Mouse (Mus musculus) cerebellum, postnatal 25 days (tissue): ENCODE results near the gene Ssbp4.

Experiments used
- DNase-seq, 2 experiments: peaks; one replicate each; pipeline ENCODE4 v3.0.0; 2021; ENCODE audit warnings: mixed read lengths in 2 of 2

Ssbp4 gene

DNA sequence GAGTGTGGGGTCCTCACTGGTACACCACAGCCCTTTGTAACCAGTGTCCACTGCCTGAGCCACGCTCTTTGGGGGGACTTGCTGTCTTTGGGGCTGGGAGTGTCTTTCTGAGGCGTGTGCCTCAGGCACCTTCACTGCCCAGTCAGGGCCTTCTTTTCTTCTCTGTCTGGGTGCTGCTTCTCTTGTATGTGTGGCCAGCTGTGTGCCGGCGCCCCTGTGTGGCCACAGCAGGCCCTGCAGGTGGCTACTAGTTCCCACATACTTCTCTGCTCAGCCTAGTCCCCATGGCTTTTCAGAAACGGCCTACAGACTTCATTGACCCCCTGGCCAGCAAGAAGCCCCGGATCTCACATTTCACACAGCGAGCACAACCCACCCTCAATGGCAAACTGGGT lies 23.4 kb downstream of the Ssbp4 start:
- DNase-seq = peak; percentile 68 to 78

DNA sequence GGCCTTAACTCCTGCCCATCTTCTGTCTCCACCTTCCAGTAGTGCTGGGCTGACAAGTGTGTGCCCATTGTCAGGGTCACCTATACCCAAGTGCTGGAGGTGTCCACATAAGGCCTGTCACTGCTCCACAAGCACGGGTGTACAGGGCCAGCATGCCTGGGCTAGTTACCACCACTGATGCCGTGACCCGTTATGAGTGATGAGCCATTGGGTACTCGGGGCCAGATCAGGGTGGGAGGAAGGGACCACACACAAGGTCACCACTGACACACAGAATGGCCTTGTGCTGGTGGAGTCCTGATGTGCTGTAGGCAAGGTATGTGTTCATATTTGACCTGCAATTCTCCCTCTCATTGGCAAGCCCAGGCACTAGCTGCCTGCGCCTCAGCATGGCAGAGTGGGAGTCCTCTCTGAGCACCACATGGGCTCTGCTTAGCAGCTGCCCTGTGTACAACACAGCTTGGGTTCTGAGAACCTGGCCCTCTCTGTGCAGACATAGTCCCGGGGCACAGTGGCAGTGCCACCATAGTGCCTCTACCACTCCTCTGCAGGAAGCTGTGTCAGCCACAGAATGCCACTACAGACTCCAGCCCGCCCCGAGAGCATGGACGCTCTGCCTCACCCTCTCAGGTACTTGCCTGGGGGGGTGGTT lies 23.9 kb downstream of the Ssbp4 start:
- DNase-seq = peak in 1 of 2 experiments; percentile 34

DNA sequence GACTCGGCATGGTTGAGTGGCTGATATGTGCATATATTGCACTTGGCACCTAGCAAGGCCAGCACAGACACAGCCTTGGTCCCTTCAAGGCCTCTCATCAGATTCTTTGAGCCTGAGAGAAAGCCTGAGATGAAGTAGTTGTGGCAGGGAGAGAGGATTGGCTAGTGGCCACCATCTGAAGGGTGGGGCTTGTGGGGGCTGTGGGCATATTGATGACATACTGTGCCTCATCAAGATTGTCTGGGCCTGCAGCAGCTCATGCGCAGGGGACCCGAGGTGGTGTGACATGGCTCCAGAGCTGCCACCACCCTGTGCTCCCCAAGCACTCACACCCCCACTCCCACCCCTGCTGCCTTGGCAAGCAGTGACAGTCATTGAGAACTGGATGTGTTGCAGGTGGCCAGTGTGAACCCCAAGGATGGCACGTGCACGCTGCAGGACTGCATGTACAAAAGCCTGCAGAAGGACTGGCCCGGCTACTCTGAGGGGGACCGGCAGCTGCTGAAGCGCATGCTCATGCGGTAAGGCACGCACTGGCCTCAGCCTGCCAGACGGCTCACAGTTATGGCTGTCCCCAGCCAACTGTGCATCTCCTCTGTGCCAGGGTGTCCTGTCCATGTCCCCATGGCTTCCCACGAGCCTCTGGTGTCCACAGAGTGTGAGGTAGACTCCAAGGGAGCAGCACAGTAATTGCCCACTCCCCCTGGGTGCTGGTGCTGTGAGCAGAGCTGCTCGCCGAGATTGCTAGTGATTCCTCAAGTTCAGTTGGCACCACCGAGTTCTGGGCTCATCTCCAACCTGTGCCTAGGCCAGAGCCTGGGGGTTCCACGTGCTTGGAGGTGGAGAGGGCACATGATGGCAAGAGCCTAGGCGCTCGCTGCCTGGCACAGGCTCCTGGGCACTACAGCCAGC lies 24.9 kb downstream of the Ssbp4 start:
- peak; percentile 84 to 85 for DNase-seq

DNA sequence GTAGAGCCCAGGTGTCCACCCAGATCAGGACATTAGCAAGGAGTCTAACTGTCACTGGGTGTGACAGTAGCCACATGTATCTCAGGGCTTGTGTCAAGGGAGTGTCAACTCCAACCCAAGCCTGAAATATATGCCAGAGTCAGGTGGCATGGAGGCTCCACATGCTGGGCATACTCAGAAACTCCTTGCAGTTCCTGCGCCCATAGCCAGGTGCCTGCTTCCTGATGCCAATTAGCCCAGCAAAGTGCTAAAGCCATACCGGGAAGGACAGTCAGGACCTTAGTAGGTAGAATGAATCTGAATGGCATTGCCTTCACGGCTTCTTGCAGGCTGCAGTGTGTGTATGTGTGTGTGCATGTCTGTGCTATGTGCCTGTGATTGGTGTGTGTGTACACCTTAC lies 31.5 kb downstream of the Ssbp4 start:
- DNase-seq = peak; percentile 46 to 53

DNA sequence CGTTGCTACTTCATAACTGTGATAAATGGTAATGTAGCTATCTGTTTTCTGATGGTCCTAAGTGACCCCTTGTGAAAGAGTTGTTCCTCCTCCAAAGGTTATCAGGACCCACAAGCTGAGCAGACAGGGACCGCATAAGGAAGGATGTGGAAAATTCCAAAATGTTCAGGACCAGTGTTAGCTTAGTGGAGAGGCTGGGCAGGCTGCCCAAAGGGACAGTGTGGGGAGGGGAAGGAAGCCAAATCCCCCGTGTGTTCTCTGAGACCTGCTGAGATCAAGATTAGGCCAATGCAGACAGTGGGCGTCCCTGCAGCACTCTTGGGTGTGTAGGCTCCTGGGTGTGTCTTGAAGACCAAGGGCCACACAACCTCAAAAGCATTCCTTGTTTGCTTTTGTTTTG lies 33.8 kb downstream of the Ssbp4 start:
- DNase-seq = peak; percentile 80 to 85

DNA sequence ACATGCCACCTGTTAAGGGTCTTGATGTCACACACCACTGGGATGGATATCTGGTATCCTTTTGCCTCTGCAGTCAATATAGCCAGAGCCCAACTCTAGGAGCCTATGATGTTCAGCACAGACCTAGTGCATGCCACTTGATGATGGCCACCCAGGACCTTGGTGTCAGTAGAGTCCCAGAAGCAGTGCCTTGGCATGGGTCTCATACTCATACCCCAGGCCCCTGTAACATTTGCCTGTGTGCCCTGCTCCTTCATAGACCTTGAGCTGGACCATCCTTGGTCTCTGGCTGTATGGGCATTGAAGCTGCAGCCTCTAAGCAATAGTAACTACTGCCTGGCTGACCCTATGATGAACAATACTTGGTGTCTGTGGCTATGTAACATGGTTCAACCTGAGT lies 34.4 kb downstream of the Ssbp4 start:
- no peak for DNase-seq

DNA sequence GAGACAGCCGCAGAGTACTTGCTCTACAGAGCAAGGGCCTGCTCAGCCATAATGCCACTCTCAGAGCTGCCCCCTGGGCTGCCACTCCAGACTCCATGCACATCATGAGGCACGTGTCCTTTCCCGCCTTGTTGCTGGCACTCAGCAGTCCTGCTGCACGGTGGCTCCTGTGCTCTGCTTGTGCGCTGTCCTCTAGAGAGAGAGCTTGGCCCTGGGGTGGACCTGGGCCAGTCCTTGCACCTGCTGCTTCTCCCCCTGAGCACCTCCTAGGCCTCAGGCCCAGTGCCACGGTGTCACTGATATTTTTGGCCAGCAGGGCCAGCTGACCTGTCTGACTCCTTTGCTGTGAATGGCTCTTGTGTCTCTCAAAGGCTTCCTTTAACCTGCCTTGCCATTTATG lies 37.7 kb downstream of the Ssbp4 start:
- DNase-seq = peak; percentile 73 to 75

DNA sequence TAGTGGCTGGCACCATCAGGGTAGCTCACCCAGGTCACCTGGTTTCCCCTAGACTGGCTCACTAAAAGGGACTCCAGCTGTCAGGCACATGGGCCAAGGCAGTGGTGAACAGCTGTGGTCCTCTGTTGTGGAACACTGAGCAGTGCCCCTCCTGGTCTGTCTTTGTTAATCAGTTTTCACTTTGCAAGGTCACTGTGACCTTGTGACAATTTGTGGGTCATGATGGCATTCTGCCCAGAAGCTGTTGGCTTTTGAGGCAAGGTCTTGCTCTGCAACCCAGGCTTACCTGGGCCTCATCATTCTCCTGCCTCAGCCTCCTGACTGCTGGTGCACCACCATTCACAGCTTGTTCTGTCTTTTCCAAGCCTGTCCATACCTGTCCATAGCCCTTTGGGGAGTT lies 38.3 kb downstream of the Ssbp4 start:
- DNase-seq = no peak

DNA sequence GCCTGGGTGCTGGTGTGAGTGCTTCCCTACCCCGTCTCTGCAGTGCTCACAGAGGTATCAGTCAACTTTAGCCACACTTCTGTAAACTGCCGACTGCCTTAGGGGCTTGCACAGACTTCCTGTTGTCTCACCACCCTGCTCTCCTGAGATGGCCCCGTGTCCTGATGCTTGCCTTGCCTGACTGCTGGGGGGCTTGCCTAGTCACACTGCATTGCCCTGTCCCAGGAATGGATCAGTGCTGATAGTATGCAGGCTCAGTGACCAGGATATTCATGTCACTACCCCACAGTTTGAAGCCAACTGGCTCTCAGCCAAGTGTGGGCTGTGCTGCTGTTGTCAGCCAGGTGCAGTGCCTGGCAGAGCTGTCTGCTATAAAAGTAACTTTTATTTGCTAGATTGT lies 43.1 kb downstream of the Ssbp4 start:
- DNase-seq = no peak

DNA sequence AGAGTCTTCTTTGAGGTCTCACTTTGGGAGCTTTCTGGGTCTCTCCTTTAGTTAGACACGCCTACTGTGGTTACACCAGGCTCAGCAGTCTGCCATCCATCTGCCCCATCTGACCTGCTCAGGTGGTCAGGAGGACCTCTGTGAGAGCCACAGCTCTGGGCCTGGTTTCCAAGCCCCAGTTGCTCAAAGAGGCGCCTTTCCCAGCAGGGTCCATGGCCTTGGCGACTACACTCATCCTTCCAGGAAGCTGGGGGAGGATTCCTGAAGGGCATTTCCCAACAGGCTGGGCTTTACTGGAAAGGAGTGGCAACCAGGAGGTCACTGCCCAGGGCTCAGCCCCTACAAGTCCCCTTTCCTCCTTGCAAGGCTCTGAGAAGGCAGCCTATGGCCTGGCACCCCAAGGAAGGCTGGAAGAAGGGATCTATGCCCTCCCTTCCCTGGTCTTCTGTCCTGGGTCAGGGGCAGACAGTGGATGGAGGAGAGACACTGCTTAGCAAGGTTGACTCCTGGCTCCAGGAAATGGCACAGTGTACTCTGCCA lies 43.9 kb downstream of the Ssbp4 start:
- no peak for DNase-seq

DNA sequence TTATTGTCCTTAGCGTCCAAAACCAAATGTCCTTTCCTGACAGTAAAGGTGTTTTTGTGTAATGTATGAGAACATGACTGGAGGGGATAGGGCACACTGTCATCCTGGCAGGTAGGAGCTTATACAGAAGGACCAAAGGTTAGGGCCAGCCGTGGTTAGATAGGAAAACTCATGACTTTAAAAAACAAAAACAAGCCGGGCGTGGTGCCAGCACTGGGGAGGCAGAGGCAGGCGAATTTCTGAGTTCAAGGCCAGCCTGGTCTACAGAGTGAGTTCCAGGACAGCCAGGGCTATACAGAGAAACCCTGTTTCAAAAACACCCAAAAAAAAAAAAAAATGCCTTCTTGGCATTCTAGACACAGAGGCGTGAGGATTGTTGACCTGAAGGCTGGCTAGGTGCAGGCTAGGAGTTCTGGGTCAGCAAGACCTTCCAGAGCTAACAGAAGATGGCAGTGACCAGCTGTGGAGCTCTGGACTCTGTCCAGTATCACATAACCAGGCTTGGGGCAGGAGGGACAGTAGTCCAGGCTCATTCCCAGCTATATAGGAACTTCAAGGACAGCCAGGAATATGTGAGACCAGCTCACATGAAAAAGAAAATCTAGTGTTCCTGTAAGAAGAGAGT lies 44.8 kb downstream of the Ssbp4 start:
- DNase-seq = no peak

DNA sequence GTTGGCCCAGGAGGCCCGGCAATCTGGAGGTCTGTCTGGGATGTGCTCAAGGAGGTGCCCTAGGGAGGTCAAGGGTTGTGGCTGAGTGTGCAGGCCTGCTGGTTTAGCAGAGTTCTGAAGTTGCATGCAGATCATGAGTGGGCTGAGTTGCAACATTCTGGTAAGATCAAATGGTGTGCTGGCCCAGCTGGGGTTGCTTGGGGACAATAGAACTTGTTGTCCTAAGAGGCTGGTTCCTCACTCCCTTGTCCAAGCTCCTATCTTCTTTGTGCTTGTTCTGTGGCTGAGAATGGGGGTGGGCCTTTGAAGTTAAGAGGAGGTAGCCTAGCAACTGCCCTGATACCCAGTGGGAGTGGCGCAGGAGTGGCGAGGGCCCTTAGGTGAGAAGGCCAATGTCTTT lies 45.9 kb downstream of the Ssbp4 start:
- no peak for DNase-seq

DNA sequence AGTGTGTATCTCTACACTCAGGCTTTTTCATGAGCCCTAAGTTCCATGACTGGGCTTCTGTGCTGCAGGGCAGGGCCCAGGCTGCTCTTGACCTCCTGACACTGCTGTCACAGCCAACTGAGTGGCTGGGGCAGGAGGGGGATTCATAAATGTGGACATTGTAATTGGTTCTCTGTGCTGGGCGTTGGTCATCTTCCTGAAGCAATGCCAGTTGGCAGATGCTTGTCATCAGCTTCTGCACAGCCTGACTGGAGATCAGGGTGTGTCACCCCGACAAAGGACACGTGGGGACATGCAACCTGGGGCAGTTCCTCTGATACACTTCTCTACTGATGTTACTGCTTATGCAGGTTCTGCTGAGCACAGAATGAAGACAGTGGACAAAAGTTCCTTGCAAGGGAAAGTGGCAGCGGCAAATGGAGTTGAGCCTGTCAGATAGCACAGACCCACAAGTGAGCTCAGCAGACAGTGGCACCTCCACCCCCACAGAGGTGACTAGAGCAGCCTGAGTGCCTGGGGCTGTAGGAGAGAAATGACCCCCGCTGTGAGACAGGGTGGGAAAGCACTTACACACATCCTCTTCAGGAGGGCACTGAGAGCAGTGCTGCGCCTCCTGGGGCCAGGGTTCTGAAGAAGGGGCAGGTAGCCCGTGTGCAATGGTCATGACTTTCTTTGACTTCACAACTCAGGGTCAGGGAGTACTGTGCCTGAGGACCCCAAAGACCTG lies 46.7 kb downstream of the Ssbp4 start:
- DNase-seq = no peak

DNA sequence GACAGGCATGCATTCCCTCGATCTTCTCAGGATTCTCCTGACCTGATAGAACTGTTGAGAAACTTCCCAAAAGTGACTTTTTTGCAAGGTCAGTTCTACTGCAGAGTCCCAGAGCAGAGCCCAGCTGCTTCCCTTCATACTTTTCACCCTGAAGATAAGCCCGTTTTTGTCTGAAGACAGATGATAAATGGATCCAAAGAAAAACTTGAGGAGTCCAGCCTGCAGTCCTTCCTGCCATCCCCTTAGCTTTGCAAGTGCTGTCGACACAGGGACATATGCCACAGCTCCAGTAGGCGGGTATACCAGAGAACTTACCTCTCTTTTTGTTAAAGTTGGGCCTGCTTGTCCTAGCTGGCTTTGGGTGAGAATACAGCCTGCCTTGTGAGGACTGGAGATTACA lies 47.3 kb downstream of the Ssbp4 start:
- DNase-seq = no peak

DNA sequence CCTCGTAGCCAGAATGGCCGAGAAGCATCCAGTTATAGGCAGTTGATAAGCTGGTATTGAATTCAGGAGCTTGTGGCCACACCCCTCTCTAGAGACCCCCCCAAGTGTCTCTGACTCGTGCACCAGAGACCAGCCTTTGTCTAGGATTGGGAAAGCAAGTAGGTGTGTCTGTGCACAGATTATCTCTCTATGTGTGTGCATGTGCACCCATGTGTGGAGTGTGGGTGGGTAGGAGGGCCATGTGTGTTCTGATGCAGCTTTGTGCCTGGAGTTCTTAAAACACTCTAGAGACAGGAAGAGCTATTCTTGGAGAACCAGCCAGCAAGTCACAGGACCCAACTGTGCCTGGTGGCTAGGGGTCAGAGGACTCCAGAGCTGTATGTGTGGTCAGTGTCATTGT lies 48.1 kb downstream of the Ssbp4 start:
- DNase-seq = no peak

DNA sequence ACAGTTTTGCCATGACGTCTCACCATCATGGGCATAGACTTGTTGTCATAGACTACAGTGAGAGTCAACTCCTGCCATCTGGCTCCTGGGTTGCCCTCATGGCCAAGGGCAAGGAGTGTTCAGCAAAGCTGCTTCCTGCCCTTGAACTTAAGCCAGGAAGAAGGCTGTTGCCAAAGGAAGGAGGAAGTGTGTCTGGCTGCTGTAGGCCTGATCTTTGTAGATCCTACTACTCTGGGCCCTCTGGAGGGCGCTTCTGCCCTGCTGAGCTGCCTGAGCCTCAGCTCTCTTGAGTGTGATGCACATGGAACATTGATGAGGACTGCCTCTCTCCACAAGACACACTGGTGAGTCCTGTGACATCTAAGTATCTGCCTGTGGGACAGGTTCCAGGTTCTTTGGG lies 48.6 kb downstream of the Ssbp4 start:
- peak; percentile 60 to 72 for DNase-seq

DNA sequence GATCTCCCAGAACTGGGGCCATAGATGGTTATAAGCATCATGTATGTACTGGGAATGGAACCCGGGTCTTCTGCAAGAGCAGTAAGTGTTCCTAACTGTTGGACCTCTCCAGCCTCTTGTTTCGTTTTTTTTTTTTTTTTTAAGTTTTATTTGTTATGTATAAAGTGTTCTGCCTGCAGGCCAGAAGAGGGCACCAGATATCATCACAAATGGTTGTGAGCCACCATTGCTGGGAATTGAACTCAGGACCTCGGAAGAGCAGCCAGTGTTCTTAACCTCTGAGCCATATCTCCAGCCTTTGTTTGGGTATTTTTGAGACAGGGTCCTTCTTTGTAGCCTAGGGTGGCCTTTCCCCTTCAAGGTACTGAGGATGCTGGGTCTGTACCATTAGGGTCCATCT lies 49.7 kb downstream of the Ssbp4 start:
- DNase-seq = no peak

DNA sequence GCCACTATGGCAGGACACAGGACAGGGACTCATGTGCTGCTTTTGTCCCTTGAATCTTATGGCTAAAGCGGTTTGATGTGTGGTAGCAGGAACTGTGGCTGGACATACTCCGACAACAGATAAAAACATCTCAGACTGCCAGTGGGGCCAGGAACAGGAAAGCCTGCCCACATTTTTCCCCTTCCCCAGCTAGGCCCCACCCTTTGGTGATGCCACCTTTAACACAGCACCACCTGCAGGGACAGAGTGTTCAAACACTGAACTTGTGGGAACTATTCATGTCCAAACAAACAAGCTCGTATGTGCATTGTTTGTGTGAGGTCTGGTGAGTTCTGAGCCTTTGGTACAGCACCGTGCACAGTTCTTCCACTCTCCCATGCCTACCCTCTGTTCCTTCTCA lies 50.3 kb downstream of the Ssbp4 start:
- no peak for DNase-seq

DNA sequence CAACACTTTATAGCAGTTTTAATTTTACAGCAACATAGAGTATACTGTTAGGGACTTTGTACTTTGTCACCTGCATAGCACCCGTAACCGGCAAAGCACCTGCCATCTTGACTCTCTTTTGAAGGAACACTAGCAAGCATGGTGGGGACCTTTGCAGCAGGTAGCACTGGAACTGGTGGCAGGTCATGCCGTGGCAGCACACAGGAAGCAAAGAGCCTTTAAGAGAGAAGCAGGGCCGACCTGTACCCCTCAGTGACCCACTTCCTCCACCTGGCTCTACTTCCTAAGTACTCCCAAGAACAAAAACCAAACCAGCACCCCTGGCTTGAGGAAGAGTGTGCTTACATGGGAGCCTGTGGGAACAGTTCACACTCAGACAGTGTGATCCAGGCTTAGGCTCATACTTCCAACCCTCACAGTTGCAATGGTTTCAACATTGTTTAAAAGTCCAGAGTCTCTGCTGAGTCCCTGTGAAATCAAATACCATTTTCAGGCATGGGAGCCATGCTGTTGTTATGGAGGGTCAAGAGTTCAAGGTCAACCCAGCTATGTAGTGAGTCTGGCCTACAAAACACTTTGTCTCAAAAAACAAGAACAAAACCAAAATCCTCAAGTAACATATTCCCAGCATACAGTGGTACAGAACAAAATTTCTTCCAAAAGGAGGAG lies 53.5 kb downstream of the Ssbp4 start:
- DNase-seq = no peak

DNA sequence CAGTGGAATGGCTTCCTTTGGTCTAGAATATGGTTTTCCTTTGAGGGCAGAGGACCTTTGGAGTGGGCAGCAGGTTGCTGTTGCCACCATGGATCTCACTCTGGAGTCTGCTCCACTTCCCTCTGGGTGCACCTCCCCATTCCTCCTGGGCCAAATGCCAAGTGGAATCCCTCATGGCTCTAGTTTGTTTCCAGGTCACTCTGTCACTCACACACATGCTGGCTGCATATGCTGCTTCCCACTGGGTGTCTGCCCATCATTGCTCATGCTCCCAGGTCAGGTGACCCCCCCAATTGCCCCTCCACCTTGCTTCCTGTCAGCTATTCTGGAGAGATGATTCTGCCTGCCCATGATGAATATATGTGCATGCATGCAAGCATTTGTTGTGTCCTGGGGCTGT lies 54.9 kb downstream of the Ssbp4 start:
- peak; percentile 79 to 86 for DNase-seq

DNA sequence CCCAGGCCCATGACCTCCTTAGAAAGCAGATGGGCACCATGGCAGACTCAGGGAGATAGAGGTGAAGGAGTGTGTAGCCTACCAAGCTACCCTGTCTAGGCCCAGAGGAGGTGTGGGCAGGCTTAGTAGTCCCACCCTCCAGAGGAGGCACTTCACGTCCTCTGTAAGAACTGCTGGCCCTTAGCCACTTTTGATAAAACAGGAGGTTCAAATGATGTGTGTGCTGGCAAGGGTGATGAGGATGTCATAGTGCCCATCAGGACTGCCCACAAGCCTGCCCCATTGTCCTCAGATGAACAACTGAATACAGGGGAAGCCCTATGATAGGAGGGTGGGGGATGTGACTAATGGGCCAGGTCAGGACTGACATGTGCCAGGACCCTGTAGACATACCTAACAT lies 55.8 kb downstream of the Ssbp4 start:
- DNase-seq = no peak

DNA sequence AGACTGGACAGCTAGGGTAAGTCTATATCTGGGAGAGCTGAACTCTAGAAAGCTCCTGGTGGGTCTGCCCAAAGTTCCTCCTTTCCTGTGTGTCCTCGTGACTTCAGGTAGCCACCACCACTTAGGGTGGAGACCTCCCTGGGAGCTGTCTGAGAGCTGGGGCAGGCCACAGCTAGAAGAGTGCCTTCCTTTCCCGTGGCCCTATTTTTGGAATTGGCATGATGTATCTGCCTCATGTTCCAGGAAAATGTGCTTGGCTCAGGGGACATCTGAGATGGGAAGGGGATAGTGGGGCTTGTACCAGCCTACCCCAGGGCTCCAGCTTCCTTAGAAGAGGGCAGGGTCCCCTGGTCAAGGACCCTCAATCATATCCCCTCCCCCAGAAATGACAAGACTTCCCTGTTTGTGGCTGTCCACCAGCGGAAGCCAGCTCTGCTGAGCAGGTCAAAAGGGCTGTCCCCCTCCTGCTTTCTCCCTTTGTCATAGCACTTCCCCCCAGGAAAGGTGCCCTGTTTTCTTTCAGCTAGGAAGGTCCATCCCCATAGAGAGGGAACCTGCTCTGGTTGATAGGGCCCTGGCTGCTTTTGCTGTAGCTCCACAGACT lies 57.0 kb downstream of the Ssbp4 start:
- DNase-seq = peak; percentile 53 to 64
